11 mouse cellular contexts compared by ENCODE assay signal in genomic region chr2:25469969-25470368, GRCm38 (mm10). TPM values are rescaled to one million over a fixed set of nuclear protein-coding genes. Genes with fewer than 3 reads are reported as not detected.
DNase-seq lines count a peak whose midpoint lies in the region; ATAC-seq and TF ChIP-seq lines count a peak whose summit lies in the region.
"Had no signal": no experiment of that assay in that cellular context is flagged by ENCODE, and none has a peak within 500 bp of the region (broad histone marks: within the 10 kb centered on the region; RNA-seq: fewer than 3 reads in every experiment).

Gene Ptgds (minus strand): TSS chr2:25470046.

- H3K9me3 ChIP-seq in heart, embryonic 11.5 days (replicated peaks; ENCODE audit: control insufficient read depth, low read length) = no peaks in the 10 kb centered on the region
- H3K9me3 ChIP-seq in forebrain, embryonic 16.5 days (ENCODE audit: control insufficient read depth, low read length) = no peaks in the 10 kb centered on the region

- H3K27me3 ChIP-seq in heart, adult 2 months (ENCODE audit: control insufficient read depth, insufficient read depth, low read length) = no peaks in the 10 kb centered on the region
- H3K27me3 ChIP-seq in heart, embryonic 11.5 days (ENCODE audit: control insufficient read depth, insufficient read depth, low read length) = no peaks in the 10 kb centered on the region
- no peaks in the 10 kb centered on the region for H3K27me3 ChIP-seq in Patski
- no peaks in the 10 kb centered on the region for H3K27me3 ChIP-seq in forebrain, embryonic 16.5 days (replicated peaks; ENCODE audit: control insufficient read depth, insufficient read depth, low read length)
- H3K27me3 ChIP-seq: CH12.LX had no signal

- peak within 1 kb of the TSS; percentile 27; the same call in 1 of the 2 replicates for H3K9ac ChIP-seq in heart, adult 2 months (ENCODE audit: low read depth, low read length)
- H3K9ac ChIP-seq in heart, embryonic 11.5 days (ENCODE audit: low read depth, low read length) = no peak within 1 kb of the TSS
- H3K9ac ChIP-seq in forebrain, embryonic 16.5 days (replicated peaks; ENCODE audit: low read depth, low read length) = no peak within 1 kb of the TSS
- H3K9ac ChIP-seq: lung, embryonic 14.5 days had no signal

- no peaks in the 10 kb centered on the region for H3K79me2 ChIP-seq in heart, adult 2 months (replicated peaks; ENCODE audit: control insufficient read depth, insufficient read depth, low read length)

- 37% methylated on average over 6 of the region's 6 CpGs for WGBS in heart, adult 2 months
- WGBS in heart, embryonic 11.5 days (ENCODE audit: insufficient replicate concordance) = 33% methylated on average over 6 of the region's 6 CpGs
- 72% methylated on average over 6 of the region's 6 CpGs for WGBS in forebrain, embryonic 16.5 days

- H3K4me2 ChIP-seq in heart, embryonic 11.5 days = no peak within 1 kb of the TSS
- H3K4me2 ChIP-seq in forebrain, embryonic 16.5 days (ENCODE audit: low read length) = no peak within 1 kb of the TSS
- H3K4me2 ChIP-seq: lung, embryonic 14.5 days had no signal

- intact Hi-C loops in heart, adult 2 months (cut with DNase I) = no loop called here

- no peak for DNase-seq in heart, adult 2 months
- DNase-seq in Patski (ENCODE audit: low read depth, low spot score) = no peak
- no peak for DNase-seq in layer of hippocampus, postnatal 14 days (ENCODE audit: low spot score in 2 of 2)
- no peak for DNase-seq in spleen, adult 18-20 months
- no peak for DNase-seq in gastrocnemius, adult 8-10 months (ENCODE audit: low spot score in 2 of 2)
- no peak for DNase-seq in spleen, postnatal 14 days (ENCODE audit: low spot score in 2 of 2)

- H3K27ac ChIP-seq in heart, adult 2 months = peak within 1 kb of the TSS; percentile 64
- no peak within 1 kb of the TSS for H3K27ac ChIP-seq in heart, embryonic 11.5 days (ENCODE audit: low read depth, low read length)
- H3K27ac ChIP-seq in forebrain, embryonic 16.5 days (ENCODE audit: low read length) = peak within 1 kb of the TSS; percentile 9; the same call in 1 of the 2 replicates

- no peaks in the 10 kb centered on the region for H3K36me3 ChIP-seq in heart, adult 2 months (ENCODE audit: control insufficient read depth, insufficient read depth, low read length)
- H3K36me3 ChIP-seq in heart, embryonic 11.5 days (ENCODE audit: control insufficient read depth, insufficient read depth, low read length) = no peaks in the 10 kb centered on the region
- no peaks in the 10 kb centered on the region for H3K36me3 ChIP-seq in forebrain, embryonic 16.5 days (ENCODE audit: control insufficient read depth, insufficient read depth)

- no peak for ATAC-seq in heart, embryonic 11.5 days (replicated peaks; ENCODE audit: insufficient number of reproducible peaks, low FRiP score, low TSS enrichment)
- no peak for ATAC-seq in Patski
- no peak; the same call in 1 of the 2 replicates for ATAC-seq in forebrain, embryonic 16.5 days
- ATAC-seq: activated CD4-positive, CD25-positive, alpha-beta regulatory T cell, adult 4 months had no signal

- no peak for TF ChIP-seq CTCF in heart, adult 2 months (IDR thresholded peaks at IDR 0.05)
- TF ChIP-seq CTCF in Patski (IDR thresholded peaks at IDR 0.05) = no peak

- no peaks in the 10 kb centered on the region; the same call in 1 of the 2 replicates for H3K4me1 ChIP-seq in heart, adult 2 months (ENCODE audit: control insufficient read depth, insufficient read depth, low read length)
- H3K4me1 ChIP-seq in heart, embryonic 11.5 days (ENCODE audit: control insufficient read depth, insufficient read depth, low read length) = peaks cover 6% of the 10 kb centered on the region
- H3K4me1 ChIP-seq in forebrain, embryonic 16.5 days (replicated peaks; ENCODE audit: control insufficient read depth, insufficient read depth, low read length) = peaks cover 8% of the 10 kb centered on the region; the same call in 1 of the 2 replicates

- TF ChIP-seq POLR2A in heart, adult 2 months (IDR thresholded peaks at IDR 0.05; ENCODE audit: insufficient read depth, low read depth, low read length) = no peak

- peak; percentile 90 for TF ChIP-seq EP300 in heart, adult 2 months (IDR thresholded peaks at IDR 0.05; ENCODE audit: insufficient read depth, low read depth, low read length)

- no peak within 1 kb of the TSS; the same call in 1 of the 2 replicates for H3K4me3 ChIP-seq in heart, adult 2 months
- H3K4me3 ChIP-seq in heart, embryonic 11.5 days (ENCODE audit: low read depth, low read length) = no peak within 1 kb of the TSS
- H3K4me3 ChIP-seq in forebrain, embryonic 16.5 days (replicated peaks; ENCODE audit: low read length) = no peak within 1 kb of the TSS

- CTCF ChIA-PET in Patski (lab: Charles Lee) = interaction anchor here (0.7 kb wide), 1 partner anchor 11 kb away, joined by 3 read pairs; no protein-coding TSS in a partner anchor

- in situ Hi-C loops in Patski (cut with MboI; ENCODE audit: low pct_unique_long_range_greater_than_20kb) = no loop called here

- POLR2A ChIA-PET in Patski (lab: Charles Lee) = no interaction called here

RNA-seq across cellular contexts. Expression of gene Ptgds, which starts in this region (rescaled TPM):
- total RNA-seq in heart, adult 2 months (2021) = 100 to 1,000 TPM; 472 to 774 TPM
- 198 and 795 TPM in 2 replicates for polyA plus RNA-seq in heart, adult 2 months (2012; rRNA removed)
- polyA plus RNA-seq in heart, embryonic 11.5 days (2014; fragmentation: Nextera tagmentation; extraction: Ambion mirVana) = 0.66 and 1.1 TPM in 2 replicates
- 33.6 TPM for polyA plus RNA-seq in Patski (2021)
- polyA plus RNA-seq in forebrain, embryonic 16.5 days (2015; fragmentation: Nextera tagmentation; extraction: Ambion mirVana) = 212 and 217 TPM in 2 replicates
- total RNA-seq in layer of hippocampus, postnatal 14 days (2021) = 100 to 1,000 TPM; 234 to 420 TPM
- total RNA-seq in gastrocnemius, adult 8-10 months (2022) = not detected
- polyA plus RNA-seq: activated CD4-positive, CD25-positive, alpha-beta regulatory T cell, adult 4 months had no signal

Comparison
In these comparisons a context has a peak if more than half of its experiments do, and no peak if none do; other contexts are left out.
1. RNA of gene Ptgds (total RNA-seq): 472 to 774 TPM in heart, adult 2 months and 234 to 420 TPM in layer of hippocampus, postnatal 14 days; not detected in gastrocnemius, adult 8-10 months; every median in the first group is over 100 times any median in the second.
2. RNA of gene Ptgds (polyA plus RNA-seq): 198 to 795 TPM in heart, adult 2 months, 212 to 217 TPM in forebrain, embryonic 16.5 days and 33.6 TPM in Patski (single experiment); 0.66 to 1.1 TPM in heart, embryonic 11.5 days; every median in the first group is over 10 times any median in the second.